Mouse (Mus musculus) MEL (cell line): ENCODE measurements around the gene Vcam1. TPM values are rescaled to one million over a fixed set of nuclear protein-coding genes. Genes with fewer than 3 reads are reported as not detected.

ENCODE experiments used
- DNase-seq: peaks from one replicate; pipeline ENCODE4 v3.0.0; 2011; ENCODE audit warnings: low read depth, low spot score
- H3K27ac ChIP-seq: 2 replicates; pipeline ENCODE4 v1.5.1; 2012; ENCODE audit warnings: low read depth, mild to moderate bottlenecking, control low read depth, low read length, moderate library complexity; ENCODE audit not compliant: control insufficient read depth
- H3K27me3 ChIP-seq, 2 experiments: fragments of 150-350 bp in 1 of 2; sonication (generic) in 1 of 2; 2 replicates each; pipeline ENCODE4 v1.6.1; 2012; ENCODE audit warnings: low read length in 2 of 2, mild to moderate bottlenecking in 2 of 2, improper control_type of control experiment in 1 of 2, moderate library complexity in 1 of 2; ENCODE audit not compliant: insufficient read depth in 2 of 2, control insufficient read depth in 1 of 2
- H3K36me3 ChIP-seq, 2 experiments: 2 replicates each; pipeline ENCODE4 v1.6.1; 2012 to 2014; ENCODE audit warnings: low read length in 2 of 2, improper control_type of control experiment in 1 of 2, inconsistent platforms in 1 of 2, mild to moderate bottlenecking in 1 of 2; ENCODE audit not compliant: insufficient read depth in 2 of 2, control insufficient read depth in 1 of 2
- H3K4me1 ChIP-seq, 2 experiments: fragments of 150-350 bp in 1 of 2; sonication (generic) in 1 of 2; 2 replicates each; pipeline ENCODE4 v1.6.1; 2012; ENCODE audit warnings: low read length in 2 of 2, improper control_type of control experiment in 1 of 2, mild to moderate bottlenecking in 1 of 2; ENCODE audit not compliant: insufficient read depth in 2 of 2, control insufficient read depth in 1 of 2
- H3K4me3 ChIP-seq, 2 experiments: fragments of 150-350 bp in 1 of 2; sonication (generic) in 1 of 2; 2 replicates each; pipeline ENCODE4 v1.5.1; 2012; ENCODE audit warnings: low read depth in 2 of 2, low read length in 2 of 2, mild to moderate bottlenecking in 2 of 2, moderate library complexity in 2 of 2, control low read depth in 1 of 2, improper control_type of control experiment in 1 of 2; ENCODE audit not compliant: control insufficient read depth in 1 of 2, insufficient read depth in 1 of 2
- H3K79me2 ChIP-seq: 2 replicates; pipeline ENCODE4 v1.6.1; 2012; ENCODE audit warnings: mild to moderate bottlenecking, low read length, moderate library complexity; ENCODE audit not compliant: control insufficient read depth, poor library complexity, insufficient read depth
- H3K9ac ChIP-seq: 2 replicates; pipeline ENCODE4 v1.6.1; 2012; ENCODE audit warnings: low read depth, mild to moderate bottlenecking, control low read depth, low read length, moderate library complexity; ENCODE audit not compliant: control insufficient read depth, poor library complexity, severe bottlenecking
- H3K9me3 ChIP-seq: fragments of 150-350 bp; sonication (generic); replicated peaks from 2 replicates; pipeline ENCODE4 v1.6.1; 2012; ENCODE audit warnings: mild to moderate bottlenecking, low read length, improper control_type of control experiment, moderate library complexity; ENCODE audit not compliant: insufficient read depth
- CHD2 ChIP-seq: IDR thresholded peaks from 2 replicates; pipeline ENCODE4 v1.6.1; 2011; ENCODE audit warnings: low read length, improper control_type of control experiment
- CTCF ChIP-seq, 3 experiments: IDR thresholded peaks in 2 of 3; conservative IDR thresholded peaks in 1 of 3; 2 replicates each; pipeline ENCODE4 v1.5.1; 2011 to 2012; ENCODE audit warnings: low read length in 3 of 3, low read depth in 2 of 3, mild to moderate bottlenecking in 2 of 3, improper control_type of control experiment in 1 of 3, inconsistent platforms in 1 of 3, mixed read lengths in 1 of 3, moderate library complexity in 1 of 3; ENCODE audit not compliant: control insufficient read depth in 1 of 3, insufficient read depth in 1 of 3, poor library complexity in 1 of 3, severe bottlenecking in 1 of 3
- E2F4 ChIP-seq: IDR thresholded peaks from 2 replicates; pipeline ENCODE4 v1.6.1; 2011; ENCODE audit warnings: low read depth, low read length, improper control_type of control experiment, borderline replicate concordance
- ELF1 ChIP-seq: IDR thresholded peaks from 2 replicates; pipeline ENCODE4 v1.6.1; 2014; ENCODE audit warnings: low read depth, mild to moderate bottlenecking, inconsistent platforms, low read length, improper control_type of control experiment, moderate library complexity
- EP300 ChIP-seq, 2 experiments: IDR thresholded peaks; 2 replicates each; pipeline ENCODE4 v1.6.1; 2011; ENCODE audit warnings: improper control_type of control experiment in 2 of 2, low read length in 2 of 2, low read depth in 1 of 2, mild to moderate bottlenecking in 1 of 2
- ETS1 ChIP-seq: IDR thresholded peaks from 2 replicates; pipeline ENCODE4 v1.6.1; 2012; ENCODE audit warnings: low read depth, mild to moderate bottlenecking, inconsistent platforms, low read length, improper control_type of control experiment, moderate library complexity
- GATA1 ChIP-seq: IDR thresholded peaks from 2 replicates; pipeline ENCODE4 v1.6.1; 2011; ENCODE audit warnings: low read depth, low read length, improper control_type of control experiment
- HCFC1 ChIP-seq: IDR thresholded peaks from 2 replicates; pipeline ENCODE4 v1.6.1; 2012; ENCODE audit warnings: low read depth, mild to moderate bottlenecking, inconsistent platforms, low read length, improper control_type of control experiment, moderate library complexity
- JUND ChIP-seq: IDR thresholded peaks from 2 replicates; pipeline ENCODE4 v1.6.1; 2011; ENCODE audit warnings: low read depth, mild to moderate bottlenecking, improper control_type of control experiment, low read length
- KAT2A ChIP-seq: conservative IDR thresholded peaks from 2 replicates; pipeline ENCODE4 v1.6.1; 2012; ENCODE audit warnings: low read depth, low read length, improper control_type of control experiment, inconsistent platforms
- MAFK ChIP-seq: IDR thresholded peaks from 2 replicates; pipeline ENCODE4 v1.6.1; 2011; ENCODE audit warnings: low read depth, mild to moderate bottlenecking, low read length, improper control_type of control experiment, borderline replicate concordance
- MAZ ChIP-seq: IDR thresholded peaks from 2 replicates; pipeline ENCODE4 v1.6.1; 2012; ENCODE audit warnings: low read depth, mild to moderate bottlenecking, inconsistent platforms, low read length, improper control_type of control experiment
- MXI1 ChIP-seq: IDR thresholded peaks from 2 replicates; pipeline ENCODE4 v1.6.1; 2011; ENCODE audit warnings: mild to moderate bottlenecking, low read depth, low read length, improper control_type of control experiment
- MYC ChIP-seq: IDR thresholded peaks from 2 replicates; pipeline ENCODE4 v1.6.1; 2011; ENCODE audit warnings: low read depth, mild to moderate bottlenecking, low read length, improper control_type of control experiment, moderate library complexity
- NELFE ChIP-seq: IDR thresholded peaks from 2 replicates; pipeline ENCODE4 v1.6.1; 2011; ENCODE audit warnings: low read depth, low read length, improper control_type of control experiment
- NRF1 ChIP-seq: IDR thresholded peaks from 2 replicates; pipeline ENCODE4 v1.6.1; 2014; ENCODE audit warnings: low read depth, mild to moderate bottlenecking, inconsistent platforms, low read length, improper control_type of control experiment, moderate library complexity; ENCODE audit not compliant: poor library complexity, insufficient read depth, severe bottlenecking
- POLR2A ChIP-seq, 2 experiments: IDR thresholded peaks; 2 replicates each; pipeline ENCODE4 v1.6.1; 2011 to 2012; ENCODE audit warnings: low read length in 2 of 2, mild to moderate bottlenecking in 2 of 2, control low read depth in 1 of 2, improper control_type of control experiment in 1 of 2, low read depth in 1 of 2, moderate library complexity in 1 of 2; ENCODE audit not compliant: control insufficient read depth in 1 of 2, insufficient read depth in 1 of 2, poor library complexity in 1 of 2
- POLR2AphosphoS5 ChIP-seq: IDR thresholded peaks from 2 replicates; pipeline ENCODE4 v1.6.1; 2012; ENCODE audit warnings: low read depth, borderline replicate concordance, mild to moderate bottlenecking, inconsistent platforms, low read length, moderate library complexity, mixed read lengths
- RCOR1 ChIP-seq: IDR thresholded peaks from 2 replicates; pipeline ENCODE4 v1.6.1; 2012; ENCODE audit warnings: low read depth, mild to moderate bottlenecking, inconsistent platforms, low read length, improper control_type of control experiment
- TBP ChIP-seq: IDR thresholded peaks from 2 replicates; pipeline ENCODE4 v1.8.0; 2011; ENCODE audit warnings: low read depth, low read length, improper control_type of control experiment
- TCF12 ChIP-seq: IDR thresholded peaks from 2 replicates; pipeline ENCODE4 v1.6.1; 2014; ENCODE audit warnings: low read depth, mild to moderate bottlenecking, inconsistent platforms, low read length, improper control_type of control experiment, moderate library complexity
- UBTF ChIP-seq: IDR thresholded peaks from 2 replicates; pipeline ENCODE4 v1.6.1; 2012; ENCODE audit warnings: low read depth, mild to moderate bottlenecking, inconsistent platforms, low read length, improper control_type of control experiment, moderate library complexity, borderline replicate concordance; ENCODE audit not compliant: insufficient read depth
- USF1 ChIP-seq: IDR thresholded peaks from 2 replicates; pipeline ENCODE4 v1.6.1; 2014; ENCODE audit warnings: low read depth, mild to moderate bottlenecking, inconsistent platforms, low read length, improper control_type of control experiment, moderate library complexity
- ZMIZ1 ChIP-seq: IDR thresholded peaks from 2 replicates; pipeline ENCODE4 v1.6.1; 2012; ENCODE audit warnings: low read depth, mild to moderate bottlenecking, inconsistent platforms, low read length, improper control_type of control experiment, moderate library complexity
- polyA plus RNA-seq, 2 experiments: library from polyadenylated mRNA; stranded (reverse) in 1 of 2; unstranded in 1 of 2; fragments of >175 nt in 1 of 2; fragments of >200 nt in 1 of 2; gene quantifications; 2 replicates each; pipeline versions ENCODE4 v1.2.1 to v1.2.4; 2012; ENCODE audit warnings: low replicate concordance in 2 of 2, low read depth in 1 of 2; ENCODE audit not compliant: insufficient read length in 2 of 2, insufficient read depth in 1 of 2, missing spikeins in 1 of 2
- total RNA-seq: library from RNA; depleted of rRNA; stranded (reverse); fragments of 300-350 nt; gene quantifications from 2 replicates; pipeline ENCODE4 v1.2.3, GENCODE M21; 2012

Gene Vcam1
- total and polyA plus RNA-seq, 3 experiments, result not detected

- Histone ChIP-seq H3K9ac (no peak overlapping the region), H3K4me1 (no peaks in the 10 kb centered on the region), H3K27me3 (peaks cover 2 to 11% of the 10 kb centered on the region in 2 experiments), H3K4me3 (no peak overlapping the region), H3K27ac (no peak overlapping the region), H3K36me3 (no peaks in the 10 kb centered on the region), H3K79me2 (no peaks in the 10 kb centered on the region), H3K9me3 (no peaks in the 10 kb centered on the region)
- no peak for TF ChIP-seq TBP
- TF ChIP-seq NELFE, result no peak
- TF ChIP-seq RCOR1, result no peak
- TF ChIP-seq ELF1, result no peak
- TF ChIP-seq ETS1, result no peak
- TF ChIP-seq CTCF (IDR thresholded peaks at IDR 0.05 in 2 of 3, conservative IDR thresholded peaks at IDR 0.05 in 1 of 3; ENCODE audit: control insufficient read depth in 1 of 3, insufficient read depth in 1 of 3, low read depth in 2 of 3, low read length in 3 of 3, poor library complexity in 1 of 3, severe bottlenecking in 1 of 3), result no peak
- TF ChIP-seq JUND, result no peak
- no peak for TF ChIP-seq MAFK
- no peak for TF ChIP-seq CHD2
- TF ChIP-seq ZMIZ1, result no peak
- no peak for DNase-seq
Observed at GRCm38 (mm10) chr3:116126070-116126469, 3.4 kb downstream of the Vcam1 start.

GRCm38 (mm10) chr3:116123827-116124226, 5.7 kb downstream of the Vcam1 start:
- H3K9me3 ChIP-seq, result no peaks in the 10 kb centered on the region

GRCm38 (mm10) chr3:116122696-116123095, 6.8 kb downstream of the Vcam1 start:
- H3K9me3 ChIP-seq, result no peaks in the 10 kb centered on the region
- TF ChIP-seq MYC (no peak), CHD2 (no peak), UBTF (no peak), GATA1 (no peak), POLR2A (IDR thresholded peaks at IDR 0.05; ENCODE audit: control insufficient read depth in 1 of 2, insufficient read depth in 1 of 2, low read depth in 1 of 2, low read length in 2 of 2, poor library complexity in 1 of 2) (no peak), MXI1 (no peak), USF1 (no peak), HCFC1 (no peak), MAZ (no peak), NRF1 (no peak), POLR2AphosphoS5 (no peak)
- no peak overlapping the region for H3K9ac ChIP-seq

More at GRCm38 (mm10) chr3:116123827-116124226, 5.7 kb downstream of the Vcam1 start:
- H3K27me3 ChIP-seq, result peaks cover 2 to 10% of the 10 kb centered on the region in 2 experiments; a peak in 3 of 4 replicates
- no peaks in the 10 kb centered on the region for H3K4me1 ChIP-seq
- no peak overlapping the region for H3K9ac ChIP-seq
- no peaks in the 10 kb centered on the region for H3K79me2 ChIP-seq
- H3K36me3 ChIP-seq, result no peaks in the 10 kb centered on the region
- no peak overlapping the region for H3K27ac ChIP-seq
- TF ChIP-seq ZMIZ1, result no peak
- TF ChIP-seq USF1, result no peak
- no peak for TF ChIP-seq GATA1
- TF ChIP-seq ETS1, result no peak
- no peak for TF ChIP-seq RCOR1
- TF ChIP-seq TCF12, result no peak
- no peak for TF ChIP-seq KAT2A
- TF ChIP-seq E2F4, result no peak
- TF ChIP-seq CTCF (IDR thresholded peaks at IDR 0.05 in 2 of 3, conservative IDR thresholded peaks at IDR 0.05 in 1 of 3; ENCODE audit: control insufficient read depth in 1 of 3, insufficient read depth in 1 of 3, low read depth in 2 of 3, low read length in 3 of 3, poor library complexity in 1 of 3, severe bottlenecking in 1 of 3), result no peak
- TF ChIP-seq EP300 (IDR thresholded peaks at IDR 0.05; ENCODE audit: low read depth in 1 of 2, low read length in 2 of 2), result no peak
- TF ChIP-seq MAZ, result no peak
- no peak for DNase-seq
- no peak overlapping the region for H3K4me3 ChIP-seq

More at GRCm38 (mm10) chr3:116122696-116123095, 6.8 kb downstream of the Vcam1 start:
- no peaks in the 10 kb centered on the region for H3K79me2 ChIP-seq
- H3K27me3 ChIP-seq, result peaks cover 2 to 10% of the 10 kb centered on the region in 2 experiments; a peak in 3 of 4 replicates
- no peaks in the 10 kb centered on the region for H3K4me1 ChIP-seq
- no peak overlapping the region for H3K4me3 ChIP-seq
- no peak overlapping the region for H3K27ac ChIP-seq
- no peaks in the 10 kb centered on the region for H3K36me3 ChIP-seq
- no peak for DNase-seq
